Mouse (Mus musculus): ENCODE data around the gene Gucy1b2. TPM values are rescaled to one million over a fixed set of nuclear protein-coding genes. Genes with fewer than 3 reads are reported as not detected.

The Gucy1b2 gene
- polyA plus RNA-seq, 1 experiment from 2014 or later: 0.16 TPM

GRCm38 (mm10) chr14:62389729-62390536 lies 66.2 kb downstream of the Gucy1b2 start:
- WGBS: 76% methylated on average over 9 of the region's 9 CpGs
- Histone ChIP-seq H3K4me3 (ENCODE audit: low read depth, low read length) (no peak overlapping the region), H3K9ac (ENCODE audit: low read depth, low read length) (no peak overlapping the region), H3K27ac (ENCODE audit: low read depth, low read length) (no peak overlapping the region), H3K4me2 (no peak overlapping the region), H3K36me3 (ENCODE audit: control insufficient read depth, insufficient read depth, low read length) (no peaks in the 10 kb centered on the region), H3K9me3 (ENCODE audit: control insufficient read depth, low read length) (no peaks in the 10 kb centered on the region), H3K4me1 (replicated peaks; ENCODE audit: control insufficient read depth, insufficient read depth, low read length) (no peaks in the 10 kb centered on the region), H3K27me3 (replicated peaks; ENCODE audit: control insufficient read depth, insufficient read depth, low read length) (no peaks in the 10 kb centered on the region)
- DNase-seq (ENCODE audit: low spot score) (no peak), ATAC-seq (replicated peaks; ENCODE audit: low FRiP score) (no peak)

- H3K4me3 ChIP-seq (ENCODE audit: low read depth, low read length): no peak overlapping the region
- no peak overlapping the region for H3K4me2 ChIP-seq
- H3K4me1 ChIP-seq (replicated peaks; ENCODE audit: control insufficient read depth, insufficient read depth, low read length): no peaks in the 10 kb centered on the region
- H3K27me3 ChIP-seq (replicated peaks; ENCODE audit: control insufficient read depth, insufficient read depth, low read length): no peaks in the 10 kb centered on the region
- H3K27ac ChIP-seq (ENCODE audit: low read depth, low read length): no peak overlapping the region
- no peaks in the 10 kb centered on the region for H3K36me3 ChIP-seq (ENCODE audit: control insufficient read depth, insufficient read depth, low read length)
- no peak for DNase-seq (ENCODE audit: low spot score)
- 72% methylated on average over 6 of the region's 6 CpGs for WGBS
- H3K9ac ChIP-seq (ENCODE audit: low read depth, low read length): no peak overlapping the region
- ATAC-seq (replicated peaks; ENCODE audit: low FRiP score): no peak
- H3K9me3 ChIP-seq (ENCODE audit: control insufficient read depth, low read length): no peaks in the 10 kb centered on the region
Measured at GRCm38 (mm10) chr14:62389064-62389728, 66.9 kb downstream of the Gucy1b2 start.

- H3K27me3 ChIP-seq (replicated peaks; ENCODE audit: control insufficient read depth, insufficient read depth, low read length): no peaks in the 10 kb centered on the region
- H3K4me3 ChIP-seq (ENCODE audit: low read depth, low read length): no peak overlapping the region
- ATAC-seq (replicated peaks; ENCODE audit: low FRiP score) (no peak), DNase-seq (ENCODE audit: low spot score) (no peak)
- H3K4me2 ChIP-seq: no peak overlapping the region
- H3K27ac ChIP-seq (ENCODE audit: low read depth, low read length): no peak overlapping the region
- H3K36me3 ChIP-seq (ENCODE audit: control insufficient read depth, insufficient read depth, low read length): no peaks in the 10 kb centered on the region
- no peak overlapping the region for H3K9ac ChIP-seq (ENCODE audit: low read depth, low read length)
- no peaks in the 10 kb centered on the region for H3K4me1 ChIP-seq (replicated peaks; ENCODE audit: control insufficient read depth, insufficient read depth, low read length)
- H3K9me3 ChIP-seq (ENCODE audit: control insufficient read depth, low read length): no peaks in the 10 kb centered on the region
- 88% methylated on average over 3 of the region's 3 CpGs for WGBS
Measured at GRCm38 (mm10) chr14:62383786-62384299, 72.2 kb downstream of the Gucy1b2 start.

- Histone ChIP-seq H3K4me3 (ENCODE audit: low read depth, low read length) (no peak overlapping the region), H3K27ac (ENCODE audit: low read depth, low read length) (no peak overlapping the region), H3K36me3 (ENCODE audit: control insufficient read depth, insufficient read depth, low read length) (no peaks in the 10 kb centered on the region), H3K9me3 (ENCODE audit: control insufficient read depth, low read length) (no peaks in the 10 kb centered on the region), H3K4me1 (replicated peaks; ENCODE audit: control insufficient read depth, insufficient read depth, low read length) (no peaks in the 10 kb centered on the region), H3K9ac (ENCODE audit: low read depth, low read length) (no peak overlapping the region), H3K27me3 (replicated peaks; ENCODE audit: control insufficient read depth, insufficient read depth, low read length) (no peaks in the 10 kb centered on the region), H3K4me2 (no peak overlapping the region)
- DNase-seq (ENCODE audit: low spot score) (no peak), ATAC-seq (replicated peaks; ENCODE audit: low FRiP score) (no peak)
- 83% methylated on average over 3 of the region's 3 CpGs for WGBS
Measured at GRCm38 (mm10) chr14:62383109-62383508, 73.0 kb downstream of the Gucy1b2 start.

GRCm38 (mm10) chr14:62380606-62381005 lies 75.5 kb downstream of the Gucy1b2 start:
- no peak for DNase-seq (ENCODE audit: low spot score)
- Histone ChIP-seq H3K36me3 (ENCODE audit: control insufficient read depth, insufficient read depth, low read length) (peaks cover 8% of the 10 kb centered on the region; the same call in 1 of the 2 replicates), H3K4me3 (ENCODE audit: low read depth, low read length) (no peak overlapping the region), H3K9ac (ENCODE audit: low read depth, low read length) (no peak overlapping the region), H3K4me1 (replicated peaks; ENCODE audit: control insufficient read depth, insufficient read depth, low read length) (no peaks in the 10 kb centered on the region), H3K27ac (ENCODE audit: low read depth, low read length) (no peak overlapping the region), H3K4me2 (no peak overlapping the region), H3K27me3 (replicated peaks; ENCODE audit: control insufficient read depth, insufficient read depth, low read length) (no peaks in the 10 kb centered on the region), H3K9me3 (ENCODE audit: control insufficient read depth, low read length) (no peaks in the 10 kb centered on the region)
- 60% methylated on average over 6 of the region's 6 CpGs for WGBS
- ATAC-seq (replicated peaks; ENCODE audit: low FRiP score): no peak

- WGBS: 93% methylated on average over 2 of the region's 2 CpGs
- no peak overlapping the region for H3K4me3 ChIP-seq (ENCODE audit: low read depth, low read length)
- no peak for ATAC-seq (replicated peaks; ENCODE audit: low FRiP score)
- no peak overlapping the region for H3K4me2 ChIP-seq
- H3K27me3 ChIP-seq (replicated peaks; ENCODE audit: control insufficient read depth, insufficient read depth, low read length): no peaks in the 10 kb centered on the region
- H3K9ac ChIP-seq (ENCODE audit: low read depth, low read length): no peak overlapping the region
- peaks cover 3% of the 10 kb centered on the region; the same call in 1 of the 2 replicates for H3K4me1 ChIP-seq (replicated peaks; ENCODE audit: control insufficient read depth, insufficient read depth, low read length)
- H3K36me3 ChIP-seq (ENCODE audit: control insufficient read depth, insufficient read depth, low read length): peaks cover 9% of the 10 kb centered on the region; the same call in 1 of the 2 replicates
- no peak for DNase-seq (ENCODE audit: low spot score)
- H3K9me3 ChIP-seq (ENCODE audit: control insufficient read depth, low read length): no peaks in the 10 kb centered on the region
- no peak overlapping the region for H3K27ac ChIP-seq (ENCODE audit: low read depth, low read length)
Measured at GRCm38 (mm10) chr14:62379391-62379790, 76.7 kb downstream of the Gucy1b2 start.

- Histone ChIP-seq H3K27ac (ENCODE audit: low read depth, low read length) (no peak overlapping the region), H3K9ac (ENCODE audit: low read depth, low read length) (no peak overlapping the region), H3K9me3 (ENCODE audit: control insufficient read depth, low read length) (no peaks in the 10 kb centered on the region), H3K36me3 (ENCODE audit: control insufficient read depth, insufficient read depth, low read length) (peaks cover 11% of the 10 kb centered on the region; the same call in 1 of the 2 replicates), H3K4me1 (replicated peaks; ENCODE audit: control insufficient read depth, insufficient read depth, low read length) (peaks cover 5% of the 10 kb centered on the region; the same call in 1 of the 2 replicates), H3K4me3 (ENCODE audit: low read depth, low read length) (no peak overlapping the region), H3K4me2 (no peak overlapping the region), H3K27me3 (replicated peaks; ENCODE audit: control insufficient read depth, insufficient read depth, low read length) (no peaks in the 10 kb centered on the region)
- ATAC-seq (replicated peaks; ENCODE audit: low FRiP score): no peak
- WGBS: 72% methylated on average over 2 of the region's 2 CpGs
- DNase-seq (ENCODE audit: low spot score): no peak
Measured at GRCm38 (mm10) chr14:62376115-62376514, 80.0 kb downstream of the Gucy1b2 start.

GRCm38 (mm10) chr14:62375694-62376093 lies 80.4 kb downstream of the Gucy1b2 start:
- DNase-seq (ENCODE audit: low spot score): no peak
- Histone ChIP-seq H3K4me2 (no peak overlapping the region), H3K9ac (ENCODE audit: low read depth, low read length) (no peak overlapping the region), H3K4me3 (ENCODE audit: low read depth, low read length) (no peak overlapping the region), H3K9me3 (ENCODE audit: control insufficient read depth, low read length) (no peaks in the 10 kb centered on the region), H3K27me3 (replicated peaks; ENCODE audit: control insufficient read depth, insufficient read depth, low read length) (no peaks in the 10 kb centered on the region), H3K36me3 (ENCODE audit: control insufficient read depth, insufficient read depth, low read length) (peaks cover 11% of the 10 kb centered on the region; the same call in 1 of the 2 replicates), H3K4me1 (replicated peaks; ENCODE audit: control insufficient read depth, insufficient read depth, low read length) (peaks cover 5% of the 10 kb centered on the region; the same call in 1 of the 2 replicates), H3K27ac (ENCODE audit: low read depth, low read length) (no peak overlapping the region)
- ATAC-seq (replicated peaks; ENCODE audit: low FRiP score): no peak
